Mouse (Mus musculus): ENCODE measurements at regions not wholly inside any gene's neighbourhood (a gene's known extent, or its start where the extent isn't known, plus 50 kb on each side); places are given as distances from the start of the nearest gene placed in this dataset.

DNA sequence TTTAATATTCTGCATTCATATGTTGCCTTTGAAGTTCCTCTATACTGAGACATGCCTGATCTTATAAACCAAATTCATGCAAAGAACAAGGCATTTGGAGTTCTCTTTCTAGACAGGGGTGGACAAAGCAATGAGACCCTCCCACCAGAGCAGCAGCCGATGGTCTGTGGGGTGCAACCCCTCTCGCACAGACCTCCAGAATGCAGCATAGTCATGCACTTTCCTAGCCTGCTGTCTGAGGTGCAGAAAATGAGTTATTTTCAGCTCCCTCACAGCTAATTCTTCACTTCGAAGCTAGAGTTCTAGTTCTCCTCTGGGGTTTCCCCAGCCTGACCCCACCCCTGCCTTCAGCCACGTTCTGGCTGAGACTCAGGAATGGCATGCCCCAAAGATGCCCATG, 288.6 kb upstream of the Pitx2 start:
- 47% methylated on average over 4 of the region's 4 CpGs for WGBS
- ATAC-seq (replicated peaks; ENCODE audit: insufficient number of reproducible peaks, insufficient read depth, low FRiP score, low read depth), result no peak
- H3K4me1 ChIP-seq (replicated peaks), result no peaks in the 10 kb centered on the region
- no peak overlapping the region for H3K4me2 ChIP-seq
- H3K36me3 ChIP-seq, result no peaks in the 10 kb centered on the region
- no peak overlapping the region for H3K27ac ChIP-seq
- no peaks in the 10 kb centered on the region for H3K27me3 ChIP-seq
- no peak overlapping the region for H3K4me3 ChIP-seq
- no peak overlapping the region for H3K9ac ChIP-seq
- H3K9me3 ChIP-seq (replicated peaks), result no peaks in the 10 kb centered on the region

- Histone ChIP-seq H3K4me3 (no peak overlapping the region), H3K9me3 (replicated peaks) (no peaks in the 10 kb centered on the region), H3K4me2 (no peak overlapping the region), H3K27me3 (no peaks in the 10 kb centered on the region), H3K36me3 (no peaks in the 10 kb centered on the region), H3K9ac (no peak overlapping the region), H3K4me1 (replicated peaks) (no peaks in the 10 kb centered on the region), H3K27ac (no peak overlapping the region)
- ATAC-seq (replicated peaks; ENCODE audit: insufficient number of reproducible peaks, insufficient read depth, low FRiP score, low read depth), result no peak
Measured at GRCm38 (mm10) chr3:128921428-128921827, 278.2 kb upstream of the Pitx2 start.

GRCm38 (mm10) chr3:128922150-128922549, 277.5 kb upstream of the Pitx2 start:
- ATAC-seq (replicated peaks; ENCODE audit: insufficient number of reproducible peaks, insufficient read depth, low FRiP score, low read depth), result no peak
- no peaks in the 10 kb centered on the region for H3K9me3 ChIP-seq (replicated peaks)
- 78% methylated on average over 4 of the region's 4 CpGs for WGBS
- no peaks in the 10 kb centered on the region for H3K27me3 ChIP-seq
- no peak overlapping the region for H3K27ac ChIP-seq
- no peaks in the 10 kb centered on the region for H3K36me3 ChIP-seq
- H3K4me3 ChIP-seq, result no peak overlapping the region
- no peak overlapping the region for H3K4me2 ChIP-seq
- H3K4me1 ChIP-seq (replicated peaks), result no peaks in the 10 kb centered on the region
- H3K9ac ChIP-seq, result no peak overlapping the region

DNA sequence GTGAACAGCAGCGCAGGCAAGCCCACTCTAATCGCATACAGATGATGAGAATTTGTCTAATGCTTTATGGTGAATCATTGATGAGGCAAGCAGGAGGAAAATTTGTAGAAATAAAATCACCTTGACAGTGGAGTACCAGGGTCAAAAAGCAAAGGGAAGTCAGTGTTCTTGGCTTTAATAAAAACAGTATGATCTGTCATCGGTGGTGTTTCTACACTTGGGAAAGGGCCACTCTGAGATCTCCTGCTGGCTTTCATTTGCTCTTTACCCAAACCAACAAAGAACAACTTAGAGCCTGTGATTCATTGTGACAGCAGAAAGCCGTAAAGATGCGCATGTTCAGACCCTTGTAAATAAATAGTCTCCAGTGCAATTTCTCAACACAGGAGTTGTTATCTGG, 261.1 kb upstream of the Pitx2 start:
- Histone ChIP-seq H3K9me3 (replicated peaks) (no peaks in the 10 kb centered on the region), H3K9ac (no peak overlapping the region), H3K4me1 (replicated peaks) (no peaks in the 10 kb centered on the region), H3K36me3 (no peaks in the 10 kb centered on the region), H3K27me3 (no peaks in the 10 kb centered on the region), H3K4me3 (no peak overlapping the region), H3K27ac (no peak overlapping the region), H3K4me2 (no peak overlapping the region)
- ATAC-seq (replicated peaks; ENCODE audit: insufficient number of reproducible peaks, insufficient read depth, low FRiP score, low read depth), result no peak
- 83% methylated on average over 5 of the region's 5 CpGs for WGBS

DNA sequence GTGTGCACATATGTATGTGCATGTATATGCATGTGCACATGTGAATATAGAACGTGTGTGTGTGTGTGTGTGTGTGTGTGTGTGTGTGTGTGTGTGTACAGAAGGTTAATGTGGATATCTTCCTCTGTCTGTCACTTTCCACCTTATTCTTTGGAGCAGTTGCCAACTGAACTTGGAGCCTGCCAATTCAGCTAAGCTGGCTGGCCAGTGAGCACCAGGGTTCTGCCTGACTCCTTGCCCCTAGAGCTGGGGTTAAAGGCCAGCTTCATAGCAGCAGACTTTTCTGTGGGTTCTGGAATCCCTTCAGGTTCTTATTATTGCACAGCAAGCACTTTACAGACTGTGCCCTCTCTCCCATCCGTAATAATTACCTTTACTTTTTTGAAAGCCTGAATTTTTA, 258.5 kb upstream of the Pitx2 start:
- 64% methylated on average over 2 of the region's 2 CpGs for WGBS
- Histone ChIP-seq H3K9ac (no peak overlapping the region), H3K9me3 (replicated peaks) (no peaks in the 10 kb centered on the region), H3K36me3 (no peaks in the 10 kb centered on the region), H3K27ac (no peak overlapping the region), H3K4me2 (no peak overlapping the region), H3K27me3 (no peaks in the 10 kb centered on the region), H3K4me1 (replicated peaks) (no peaks in the 10 kb centered on the region), H3K4me3 (no peak overlapping the region)
- ATAC-seq (replicated peaks; ENCODE audit: insufficient number of reproducible peaks, insufficient read depth, low FRiP score, low read depth), result no peak

GRCm38 (mm10) chr3:128944631-128945030, 255.0 kb upstream of the Pitx2 start:
- Histone ChIP-seq H3K9me3 (replicated peaks) (no peaks in the 10 kb centered on the region), H3K4me3 (no peak overlapping the region), H3K27me3 (no peaks in the 10 kb centered on the region), H3K4me2 (no peak overlapping the region), H3K27ac (no peak overlapping the region), H3K9ac (no peak overlapping the region), H3K36me3 (no peaks in the 10 kb centered on the region), H3K4me1 (replicated peaks) (no peaks in the 10 kb centered on the region)
- 49% methylated on average over 6 of the region's 6 CpGs for WGBS
- ATAC-seq (replicated peaks; ENCODE audit: insufficient number of reproducible peaks, insufficient read depth, low FRiP score, low read depth), result no peak

DNA sequence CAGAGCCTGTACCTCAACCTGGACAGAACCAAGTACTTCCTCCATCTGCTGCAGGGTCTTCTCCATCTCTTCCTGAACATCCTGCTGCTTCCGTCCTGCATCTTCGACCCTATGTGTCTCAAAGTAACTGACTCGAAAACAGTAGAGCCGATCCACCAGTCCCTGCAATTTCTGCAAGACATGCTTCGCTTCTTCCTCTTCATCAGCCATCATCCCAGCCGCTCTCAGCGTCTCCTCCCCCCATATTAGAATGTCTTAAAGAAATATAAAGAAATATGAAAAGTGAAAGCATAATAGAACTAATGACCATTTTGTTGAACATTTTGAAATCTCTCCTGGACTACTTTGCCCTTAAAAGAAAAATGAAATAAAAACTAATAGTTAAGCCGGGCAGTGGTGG, 244.8 kb upstream of the Pitx2 start:
- no peaks in the 10 kb centered on the region for H3K36me3 ChIP-seq
- H3K4me1 ChIP-seq (replicated peaks), result no peaks in the 10 kb centered on the region
- WGBS, result 90% methylated on average over 8 of the region's 8 CpGs
- H3K4me2 ChIP-seq, result no peak overlapping the region
- no peak for ATAC-seq (replicated peaks; ENCODE audit: insufficient number of reproducible peaks, insufficient read depth, low FRiP score, low read depth)
- no peak overlapping the region for H3K4me3 ChIP-seq
- H3K9ac ChIP-seq, result no peak overlapping the region
- H3K27ac ChIP-seq, result no peak overlapping the region
- H3K9me3 ChIP-seq (replicated peaks), result no peaks in the 10 kb centered on the region
- H3K27me3 ChIP-seq, result no peaks in the 10 kb centered on the region

DNA sequence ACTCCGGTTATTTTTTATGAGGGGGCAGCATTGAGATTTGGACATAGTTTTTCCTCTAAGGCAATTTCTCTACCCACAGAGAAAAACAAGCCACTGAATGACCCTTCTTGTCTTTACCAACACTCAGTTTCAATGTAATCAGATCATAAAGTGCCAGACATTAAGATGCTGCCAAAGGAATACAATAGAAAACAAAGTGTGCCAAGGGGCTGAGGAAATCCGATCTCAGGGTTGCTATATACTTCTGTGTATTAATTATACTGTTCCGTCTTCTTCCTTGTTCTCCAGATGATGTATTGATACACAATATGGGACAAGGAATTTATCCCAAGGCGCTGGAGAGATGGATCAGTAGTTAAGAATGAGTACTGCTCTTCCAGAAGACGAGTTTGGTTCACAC, 222.9 kb upstream of the Pitx2 start:
- no peak overlapping the region for H3K27ac ChIP-seq
- no peak for ATAC-seq (replicated peaks; ENCODE audit: insufficient number of reproducible peaks, insufficient read depth, low FRiP score, low read depth)
- no peak overlapping the region for H3K4me2 ChIP-seq
- no peaks in the 10 kb centered on the region for H3K9me3 ChIP-seq (replicated peaks)
- H3K4me1 ChIP-seq (replicated peaks), result no peaks in the 10 kb centered on the region
- 76% methylated on average over 5 of the region's 5 CpGs for WGBS
- no peak overlapping the region for H3K9ac ChIP-seq
- no peak overlapping the region for H3K4me3 ChIP-seq
- H3K27me3 ChIP-seq, result no peaks in the 10 kb centered on the region
- no peaks in the 10 kb centered on the region for H3K36me3 ChIP-seq

DNA sequence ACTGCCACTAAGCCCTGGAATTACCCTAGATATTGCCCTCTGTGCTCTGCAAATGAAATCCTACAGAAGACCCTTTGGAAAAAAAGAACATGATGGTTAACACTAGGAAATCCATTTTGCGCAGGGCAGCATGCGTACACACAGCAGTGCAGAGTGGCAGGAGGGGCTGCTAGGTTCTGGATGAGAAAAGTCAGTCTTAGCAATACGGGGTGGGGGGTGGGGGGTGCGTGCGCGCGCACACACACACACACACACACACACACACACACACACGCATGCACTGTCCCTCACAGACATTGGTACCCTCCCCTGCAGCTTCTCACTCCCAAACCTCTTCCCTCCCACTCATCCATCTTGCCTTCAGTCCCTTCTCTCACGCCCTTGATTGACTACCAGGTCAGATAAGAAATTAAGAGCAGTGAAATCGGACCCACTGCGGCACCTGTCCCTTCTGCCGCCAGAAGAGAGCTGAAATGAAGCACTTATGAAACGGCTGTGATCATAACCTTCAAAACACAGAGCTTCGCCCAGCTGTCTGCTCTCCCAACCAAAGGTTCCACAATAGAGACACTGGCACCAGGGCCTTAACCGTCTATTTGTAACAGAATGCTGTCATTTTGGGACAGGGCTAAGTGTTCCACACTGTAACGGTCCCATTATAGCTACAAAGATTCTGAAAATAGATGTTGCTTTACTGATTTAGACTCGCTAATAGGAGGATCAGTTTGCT, 209.3 kb upstream of the Pitx2 start:
- Histone ChIP-seq H3K4me3 (peak overlapping the region; percentile 38), H3K27me3 (no peaks in the 10 kb centered on the region), H3K4me2 (peak overlapping the region; percentile 58), H3K9ac (no peak overlapping the region), H3K36me3 (no peaks in the 10 kb centered on the region), H3K4me1 (replicated peaks) (0 out of 2 replicates have a peak, but pooled peaks cover 2% of the 10 kb centered on the region), H3K9me3 (replicated peaks) (no peaks in the 10 kb centered on the region), H3K27ac (no peak overlapping the region)
- 41% methylated on average over 13 of the region's 17 CpGs for WGBS
- ATAC-seq (replicated peaks; ENCODE audit: insufficient number of reproducible peaks, insufficient read depth, low FRiP score, low read depth), result no peak

GRCm38 (mm10) chr3:129002866-129003265, 196.8 kb upstream of the Pitx2 start:
- Histone ChIP-seq H3K4me3 (no peak overlapping the region), H3K36me3 (no peaks in the 10 kb centered on the region), H3K4me1 (replicated peaks) (no peaks in the 10 kb centered on the region), H3K27ac (no peak overlapping the region), H3K9me3 (replicated peaks) (no peaks in the 10 kb centered on the region), H3K9ac (no peak overlapping the region), H3K27me3 (no peaks in the 10 kb centered on the region), H3K4me2 (no peak overlapping the region)
- 65% methylated on average over 7 of the region's 7 CpGs for WGBS
- ATAC-seq (replicated peaks; ENCODE audit: insufficient number of reproducible peaks, insufficient read depth, low FRiP score, low read depth), result no peak

DNA sequence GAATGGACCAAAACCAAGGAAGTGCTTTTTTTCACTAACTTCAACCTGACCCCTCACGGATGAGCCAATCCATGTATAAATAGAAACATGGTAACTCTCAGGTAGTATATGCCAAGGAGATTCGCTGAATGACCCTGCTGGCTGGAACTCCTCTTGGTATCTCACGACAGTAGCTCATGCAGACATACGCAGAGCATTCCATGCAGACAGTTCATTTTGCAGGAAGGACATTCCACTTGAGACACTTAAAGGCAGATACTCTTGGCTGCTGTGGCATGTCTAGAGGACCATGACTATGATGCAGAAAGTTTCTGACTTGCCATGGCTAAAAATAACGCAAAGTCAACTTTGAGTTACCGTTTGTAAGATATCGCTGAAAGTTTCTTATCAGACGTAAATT, 195.6 kb upstream of the Pitx2 start:
- H3K4me1 ChIP-seq (replicated peaks), result no peaks in the 10 kb centered on the region
- no peak overlapping the region for H3K4me2 ChIP-seq
- no peak overlapping the region for H3K4me3 ChIP-seq
- H3K9ac ChIP-seq, result no peak overlapping the region
- no peak overlapping the region for H3K27ac ChIP-seq
- H3K27me3 ChIP-seq, result no peaks in the 10 kb centered on the region
- no peaks in the 10 kb centered on the region for H3K36me3 ChIP-seq
- H3K9me3 ChIP-seq (replicated peaks), result no peaks in the 10 kb centered on the region
- WGBS, result 26% methylated on average over 8 of the region's 8 CpGs
- ATAC-seq (replicated peaks; ENCODE audit: insufficient number of reproducible peaks, insufficient read depth, low FRiP score, low read depth), result peak; percentile 31; the same call in 1 of the 2 replicates

DNA sequence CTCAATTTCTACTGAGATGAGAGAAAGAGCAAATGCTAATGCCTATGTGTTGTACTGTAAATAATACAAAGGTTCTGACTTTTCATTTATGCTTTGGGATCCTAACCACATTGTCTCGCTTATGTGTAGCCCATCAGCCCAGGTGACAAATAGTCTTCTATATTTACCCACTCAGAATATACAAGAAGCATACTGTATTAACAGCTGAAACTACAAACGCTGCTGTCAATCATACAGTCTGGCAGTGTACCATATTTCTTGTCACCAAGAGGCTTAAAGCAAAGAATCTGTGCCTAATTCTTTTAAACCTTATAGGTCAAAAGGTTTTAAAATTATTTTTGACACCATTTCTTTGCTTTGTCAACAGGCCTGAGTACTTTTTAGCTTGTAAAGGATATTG, 160.8 kb upstream of the Pitx2 start:
- H3K9ac ChIP-seq, result no peak overlapping the region
- no peak for ATAC-seq (replicated peaks; ENCODE audit: insufficient number of reproducible peaks, insufficient read depth, low FRiP score, low read depth)
- H3K4me1 ChIP-seq (replicated peaks), result no peaks in the 10 kb centered on the region
- 73% methylated on average over 2 of the region's 2 CpGs for WGBS
- H3K36me3 ChIP-seq, result no peaks in the 10 kb centered on the region
- H3K27ac ChIP-seq, result no peak overlapping the region
- H3K4me3 ChIP-seq, result no peak overlapping the region
- H3K9me3 ChIP-seq (replicated peaks), result no peaks in the 10 kb centered on the region
- no peak overlapping the region for H3K4me2 ChIP-seq
- H3K27me3 ChIP-seq, result no peaks in the 10 kb centered on the region
